Mouse (Mus musculus): ENCODE results near the gene Fbxo2.

- TF ChIP-seq CTCF (IDR thresholded peaks at IDR 0.05; ENCODE audit: borderline replicate concordance, extremely low read depth, insufficient read depth, insufficient read length): peak; percentile 58; the same call in 1 of the 2 replicates
- TF ChIP-seq POLR2A (IDR thresholded peaks at IDR 0.05; ENCODE audit: borderline replicate concordance, extremely low read depth, insufficient read depth, insufficient read length, poor library complexity, severe bottlenecking): no peak
Measured at GRCm38 (mm10) chr4:148154982-148155381, 5.4 kb upstream of the Fbxo2 start.

Data from brain, embryonic 14.5 days (tissue).